Mouse (Mus musculus) heart, postnatal 25 days (tissue): ENCODE measurements around the gene Dlgap4. TPM values are rescaled to one million over a fixed set of nuclear protein-coding genes. Genes with fewer than 3 reads are reported as not detected.
"Not testable (repeated sequence)": the region's sequence is repeated elsewhere in the genome, so short reads cannot be mapped to it uniquely, and the experiment has no call there.

Source experiments
- DNase-seq: peaks from one replicate; pipeline ENCODE4 v3.0.0; 2022; ENCODE audit warnings: low spot score
- intact Hi-C: fragments of 180-260 bp; cut with DNase I; formaldehyde crosslinking; loops from one replicate; pipeline ENCODE4 v1.15.1; 2025
- total RNA-seq, 2 experiments: library from RNA; stranded (reverse); gene quantifications; 2 replicates each; pipeline ENCODE4 v1.2.3; 2021

Gene Dlgap4
- total RNA-seq, 2 experiments from 2014 or later = 30.1 to 41.8 TPM

GRCm38 (mm10) chr2:156782481-156783348, 169.2 kb downstream of the Dlgap4 start:
- DNase-seq = no peak
- intact Hi-C loops = no loop called here

GRCm38 (mm10) chr2:156783349-156783728, 169.8 kb downstream of the Dlgap4 start:
- DNase-seq = no peak
- intact Hi-C loops = no loop called here

GRCm38 (mm10) chr2:156784016-156784585, 170.6 kb downstream of the Dlgap4 start:
- intact Hi-C loops = no loop called here
- no peak for DNase-seq

- intact Hi-C loops = no loop called here
- DNase-seq = no peak
Measured at GRCm38 (mm10) chr2:156784891-156785290, 171.4 kb downstream of the Dlgap4 start.

- intact Hi-C loops, DNase-seq: not testable (repeated sequence)
Measured at GRCm38 (mm10) chr2:156786369-156786768, 172.9 kb downstream of the Dlgap4 start.

- DNase-seq = no peak
- intact Hi-C loops = no loop called here
Measured at GRCm38 (mm10) chr2:156787090-156787775, 173.7 kb downstream of the Dlgap4 start.

- no peak for DNase-seq
- intact Hi-C loops = no loop called here
Measured at GRCm38 (mm10) chr2:156787776-156788105, 174.2 kb downstream of the Dlgap4 start.

GRCm38 (mm10) chr2:156788836-156789235, 175.3 kb downstream of the Dlgap4 start:
- intact Hi-C loops = no loop called here

GRCm38 (mm10) chr2:156798516-156798915, 185.0 kb downstream of the Dlgap4 start:
- no peak for DNase-seq
- intact Hi-C loops = no loop called here

More at GRCm38 (mm10) chr2:156788836-156789235, 175.3 kb downstream of the Dlgap4 start:
- DNase-seq = no peak

- DNase-seq = no peak
- intact Hi-C loops = no loop called here
Measured at GRCm38 (mm10) chr2:156801045-156801444, 187.5 kb downstream of the Dlgap4 start.

- intact Hi-C loops, DNase-seq: not testable (repeated sequence)
Measured at GRCm38 (mm10) chr2:156802116-156802515, 188.6 kb downstream of the Dlgap4 start.

- DNase-seq = no peak
- intact Hi-C loops = no loop called here
Measured at GRCm38 (mm10) chr2:156803698-156804372, 190.3 kb downstream of the Dlgap4 start.

GRCm38 (mm10) chr2:156804589-156804988, 191.1 kb downstream of the Dlgap4 start:
- intact Hi-C loops = no loop called here
- DNase-seq = no peak

- no peak for DNase-seq
- intact Hi-C loops = no loop called here
Measured at GRCm38 (mm10) chr2:156806886-156807285, 193.4 kb downstream of the Dlgap4 start.

- peak; percentile 28 for DNase-seq
- intact Hi-C loops = loop anchor here (1.0 to 2.0 kb wide), 2 partner anchors 45 to 285 kb away; no protein-coding TSS in a partner anchor
Measured at GRCm38 (mm10) chr2:156809579-156809978, 196.1 kb downstream of the Dlgap4 start.

GRCm38 (mm10) chr2:156810716-156811115, 197.2 kb downstream of the Dlgap4 start:
- no peak for DNase-seq
- intact Hi-C loops = loop anchor here (5.0 kb wide), 1 partner anchor 222 kb away; no protein-coding TSS in a partner anchor

- intact Hi-C loops = loop anchor here (5.0 kb wide), 1 partner anchor 221 kb away; no protein-coding TSS in a partner anchor
- DNase-seq = no peak
Measured at GRCm38 (mm10) chr2:156811556-156811955, 198.1 kb downstream of the Dlgap4 start.
